Mouse (Mus musculus): ENCODE results near the gene Echdc3. TPM values are rescaled to one million over a fixed set of nuclear protein-coding genes. Genes with fewer than 3 reads are reported as not detected.

Echdc3 gene
- polyA plus RNA-seq, 1 experiment from 2014 or later: 7.3 TPM

DNA sequence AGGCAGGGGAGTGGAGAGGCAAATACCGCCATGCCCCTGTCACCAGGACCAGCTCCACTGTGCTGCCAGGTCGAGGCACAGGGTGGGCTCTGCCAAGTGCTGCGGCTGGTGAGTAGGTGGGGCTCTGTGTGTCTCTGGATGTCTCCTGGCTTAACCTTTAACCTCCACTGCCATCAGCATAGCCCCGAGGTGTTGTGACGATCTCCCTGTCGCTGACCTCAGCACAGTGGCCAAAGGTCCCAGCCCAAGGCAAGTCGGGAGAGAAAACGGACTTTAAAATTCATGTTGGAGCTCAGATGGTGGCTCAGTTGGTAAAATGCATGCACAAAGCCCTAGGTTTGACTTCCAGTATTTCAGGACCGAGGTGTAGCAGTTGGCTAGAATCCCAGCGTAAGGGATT lies 67.2 kb downstream of the Echdc3 start:
- Histone ChIP-seq H3K36me3 (no peaks in the 10 kb centered on the region), H3K27ac (ENCODE audit: poor library complexity, severe bottlenecking) (no peak overlapping the region), H3K4me3 (no peak overlapping the region), H3K4me1 (replicated peaks) (no peaks in the 10 kb centered on the region), H3K27me3 (replicated peaks) (no peaks in the 10 kb centered on the region), H3K9ac (no peak overlapping the region), H3K4me2 (no peak overlapping the region), H3K9me3 (replicated peaks) (peaks cover 4% of the 10 kb centered on the region; the same call in 1 of the 2 replicates)
- WGBS: 72% methylated on average over 10 of the region's 10 CpGs
- no peak for ATAC-seq (ENCODE audit: insufficient number of reproducible peaks, low FRiP score)

GRCm38 (mm10) chr2:6142915-6143654 lies 69.7 kb downstream of the Echdc3 start:
- WGBS: 74% methylated on average over 16 of the region's 16 CpGs
- Histone ChIP-seq H3K27me3 (replicated peaks) (no peaks in the 10 kb centered on the region), H3K27ac (ENCODE audit: poor library complexity, severe bottlenecking) (no peak overlapping the region), H3K9me3 (replicated peaks) (peaks cover 4% of the 10 kb centered on the region; the same call in 1 of the 2 replicates), H3K4me2 (no peak overlapping the region), H3K9ac (no peak overlapping the region), H3K4me1 (replicated peaks) (no peaks in the 10 kb centered on the region), H3K4me3 (no peak overlapping the region), H3K36me3 (no peaks in the 10 kb centered on the region)
- ATAC-seq (ENCODE audit: insufficient number of reproducible peaks, low FRiP score): no peak

- Histone ChIP-seq H3K9ac (no peak overlapping the region), H3K4me3 (no peak overlapping the region), H3K4me1 (replicated peaks) (no peaks in the 10 kb centered on the region), H3K36me3 (no peaks in the 10 kb centered on the region), H3K27ac (ENCODE audit: poor library complexity, severe bottlenecking) (no peak overlapping the region), H3K9me3 (replicated peaks) (peaks cover 4% of the 10 kb centered on the region; the same call in 1 of the 2 replicates), H3K4me2 (no peak overlapping the region), H3K27me3 (replicated peaks) (no peaks in the 10 kb centered on the region)
- ATAC-seq (ENCODE audit: insufficient number of reproducible peaks, low FRiP score): no peak
- 71% methylated on average over 9 of the region's 9 CpGs for WGBS
Observed at GRCm38 (mm10) chr2:6140572-6141161, 72.2 kb downstream of the Echdc3 start.

Other genes starting within 250 kb of the Echdc3 start
- 13.4 and 13.6 TPM in 2 replicates for gene Proser2, start 82.8 kb downstream of the Echdc3 start, polyA plus RNA-seq (2016; fragmentation: Nextera tagmentation; extraction: Ambion mirVana)
- 10.2 and 10.4 TPM in 2 replicates for gene Usp6nl, start 109.6 kb upstream of the Echdc3 start, polyA plus RNA-seq (2016; fragmentation: Nextera tagmentation; extraction: Ambion mirVana)